Mouse (Mus musculus): ENCODE measurements around the gene Pcsk5.

Gene Pcsk5

GRCm38 (mm10) chr19:17837471-17837859 is at the start of gene Pcsk5:
Pcsk5 (minus strand) TSS chr19:17837632.
- DNase-seq = peak; percentile 38

GRCm38 (mm10) chr19:17875804-17876203 is 38.4 kb upstream of the Pcsk5 start:
- DNase-seq = no peak

DNA sequence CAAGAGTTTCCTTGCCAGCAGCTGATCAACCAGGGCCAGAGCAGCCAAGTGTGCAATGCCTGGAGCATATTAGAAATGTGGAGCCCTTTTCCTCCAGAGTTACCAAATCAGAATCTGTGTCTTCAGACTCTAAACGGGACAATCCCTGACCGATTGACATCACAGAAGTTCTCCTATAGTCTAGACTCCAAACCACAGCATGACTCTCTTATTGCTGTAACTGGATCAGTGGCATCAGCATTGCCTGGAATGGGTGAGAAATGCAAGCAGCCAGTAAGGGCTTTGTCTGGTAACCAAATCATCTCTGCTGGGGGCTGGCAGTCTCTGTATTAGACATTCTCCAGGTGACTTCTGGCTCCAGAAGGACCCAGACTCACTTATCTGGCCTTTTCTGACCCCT is 37.0 kb upstream of the Pcsk5 start:
- DNase-seq = no peak

- no peak for DNase-seq
These were observed 36.3 kb upstream of the Pcsk5 start for GRCm38 (mm10) chr19:17873755-17874154.

DNA sequence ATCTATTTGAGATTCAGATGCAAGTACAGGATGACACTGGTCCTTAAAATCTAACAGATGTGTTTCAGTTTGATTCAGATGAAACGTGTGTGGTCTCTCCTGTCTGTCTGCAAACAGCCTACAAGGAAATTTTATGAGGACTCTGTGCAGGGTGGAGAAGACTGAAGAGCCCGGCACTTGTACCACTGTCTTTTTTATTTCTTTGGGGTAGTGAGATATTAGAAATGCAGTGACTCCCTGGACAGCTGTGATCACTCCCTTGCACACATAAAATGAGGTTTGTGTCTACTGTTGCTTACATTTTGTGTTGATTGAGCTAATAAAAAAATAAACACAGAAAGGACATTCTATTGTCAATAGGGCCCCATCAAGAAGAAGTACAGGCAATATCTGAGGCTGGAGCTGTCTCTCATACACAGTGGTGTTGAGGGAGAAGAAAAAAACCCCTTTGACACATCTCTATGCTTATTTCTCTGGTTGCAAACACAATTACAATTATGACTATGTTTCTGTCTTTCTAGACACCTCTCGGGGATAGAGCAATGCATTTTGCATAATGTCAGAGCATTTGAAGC is 29.0 kb upstream of the Pcsk5 start:
- no peak for DNase-seq

DNA sequence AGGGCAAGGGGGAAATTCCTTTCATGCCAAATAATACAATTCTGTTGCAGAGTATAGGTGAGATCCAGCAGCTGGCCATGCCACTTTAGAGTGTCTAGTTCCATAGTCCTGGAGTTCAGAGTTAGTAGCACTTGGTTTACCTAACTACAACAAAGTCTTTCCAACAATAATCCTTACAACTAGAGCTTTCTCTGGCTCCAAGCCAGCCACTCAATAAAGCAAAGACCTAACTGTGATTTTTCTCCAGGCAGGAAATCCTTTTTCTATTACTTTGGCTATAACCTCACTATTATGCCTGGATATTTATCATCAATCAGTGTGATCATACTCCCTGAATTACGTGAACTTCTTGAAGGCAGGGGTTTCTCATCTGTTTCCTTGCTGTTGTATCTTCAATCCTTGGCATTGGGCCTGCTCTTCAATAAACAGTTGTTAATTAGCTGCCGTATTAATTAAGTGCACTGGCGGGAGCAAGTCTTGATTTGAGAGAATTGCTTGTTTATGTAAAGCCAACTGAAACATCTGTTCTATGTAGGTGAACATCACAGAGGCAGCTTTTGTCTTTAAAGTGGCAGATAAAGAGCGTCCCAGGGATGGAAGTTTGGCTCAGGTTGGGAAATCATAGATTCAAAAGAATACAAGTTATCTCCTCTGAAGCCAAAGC is 23.1 kb upstream of the Pcsk5 start:
- DNase-seq = no peak

DNA sequence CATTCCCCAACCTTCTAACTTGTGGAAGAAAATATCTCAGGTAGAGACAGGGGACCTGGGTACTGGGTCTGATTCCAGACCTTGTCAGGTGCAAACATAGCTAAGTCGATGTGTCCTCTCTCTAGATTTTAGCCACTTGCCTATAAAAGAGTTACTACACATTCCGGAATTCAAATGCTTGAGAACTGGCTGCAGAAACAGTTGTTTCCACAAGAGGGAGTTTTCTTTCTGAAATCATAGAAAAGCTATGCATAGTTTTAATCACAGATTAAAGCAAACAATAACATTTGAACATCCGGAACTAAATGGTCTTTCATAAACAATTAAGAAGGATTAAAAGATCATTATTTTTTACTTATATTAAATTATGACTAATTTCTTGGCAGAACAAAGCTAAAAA is 19.3 kb upstream of the Pcsk5 start:
- DNase-seq = peak; percentile 12

DNA sequence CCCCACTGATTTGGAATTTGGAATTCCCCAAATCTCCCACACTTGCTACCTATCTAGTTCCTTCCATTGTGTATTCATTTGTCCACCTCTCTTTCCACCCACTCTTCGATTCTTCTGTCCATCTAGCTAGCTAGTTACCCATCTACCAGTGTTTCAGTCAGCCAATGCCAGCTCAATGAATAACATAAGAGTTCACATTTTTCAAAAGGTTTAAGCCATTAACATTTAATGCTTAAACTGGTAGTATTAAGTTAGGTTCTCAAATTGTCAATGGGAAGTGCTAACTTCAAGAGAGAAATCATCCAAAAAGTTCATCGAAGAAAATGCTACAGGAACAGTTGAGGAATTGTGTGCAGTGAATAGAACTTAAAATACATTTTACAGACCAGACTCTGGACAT is 11.0 kb upstream of the Pcsk5 start:
- DNase-seq = no peak

DNA sequence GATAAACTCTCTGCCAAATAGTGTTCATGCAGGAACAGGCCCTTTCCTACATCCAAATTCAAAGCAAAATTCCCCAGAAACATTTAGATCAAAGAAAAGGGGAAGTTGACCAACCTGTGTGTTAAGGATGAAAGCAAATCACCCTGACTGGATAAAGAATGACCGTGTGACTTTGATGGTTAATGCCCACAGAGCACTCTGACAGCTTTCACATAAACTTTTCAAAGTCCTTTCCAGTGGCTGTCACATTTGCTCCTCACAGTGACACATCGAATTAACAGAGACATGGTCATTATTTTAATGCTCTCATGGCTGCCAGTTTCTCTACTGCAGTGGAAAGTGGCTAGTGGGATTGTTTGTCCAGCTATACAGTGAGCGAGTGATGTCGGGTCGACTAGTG is 8.5 kb upstream of the Pcsk5 start:
- DNase-seq = no peak

GRCm38 (mm10) chr19:17841586-17841985 is 4.2 kb upstream of the Pcsk5 start:
- no peak for DNase-seq

GRCm38 (mm10) chr19:17839856-17840255 is 2.4 kb upstream of the Pcsk5 start:
- DNase-seq = no peak

DNA sequence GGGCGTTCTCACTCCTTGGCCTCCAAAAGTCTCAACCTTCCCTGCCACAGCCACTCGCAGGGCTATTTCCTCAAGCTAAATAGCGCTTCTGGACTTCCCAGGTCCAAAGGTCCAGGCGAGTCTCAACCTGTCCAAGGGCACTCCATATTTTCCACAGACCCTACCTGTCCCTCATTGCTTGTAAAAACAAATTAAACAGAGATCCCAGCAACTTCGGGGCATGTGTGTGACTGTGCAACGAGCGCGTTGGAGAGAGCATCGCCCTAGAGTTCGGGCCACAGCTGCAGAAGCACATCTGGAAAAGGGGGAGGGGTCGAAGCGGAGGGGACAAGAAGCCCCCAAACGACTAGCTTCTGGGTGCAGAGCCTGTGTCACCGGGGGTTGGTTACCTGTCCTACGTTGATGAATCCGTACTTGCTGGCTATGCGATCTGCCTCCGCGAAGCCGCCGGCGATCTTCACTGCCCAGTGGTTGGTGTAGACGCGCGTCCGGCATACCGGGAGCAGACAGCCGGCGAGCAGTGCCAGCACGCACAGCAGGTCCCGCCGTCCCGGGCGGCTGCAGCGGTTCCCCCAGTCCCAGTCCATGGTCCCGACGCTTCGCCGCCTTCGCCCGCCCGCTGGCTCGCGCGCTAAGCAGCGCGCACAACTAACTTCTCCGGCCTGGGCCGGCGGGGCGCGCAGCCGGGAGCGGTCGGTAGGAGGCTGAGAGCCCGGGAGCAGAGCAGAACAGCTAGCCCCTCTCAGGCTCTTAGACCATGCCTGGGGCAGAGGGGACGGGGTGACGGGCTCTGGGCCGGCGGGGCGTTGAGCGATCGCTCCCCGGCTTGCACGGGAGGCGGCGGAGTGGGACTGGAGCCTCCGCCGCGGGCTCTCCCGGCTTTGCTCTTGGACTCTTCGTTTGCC is 614 bp downstream of the Pcsk5 start:
- peak; percentile 11 for DNase-seq

- no peak for DNase-seq
These were observed 1.5 kb downstream of the Pcsk5 start for GRCm38 (mm10) chr19:17835681-17836565.

DNA sequence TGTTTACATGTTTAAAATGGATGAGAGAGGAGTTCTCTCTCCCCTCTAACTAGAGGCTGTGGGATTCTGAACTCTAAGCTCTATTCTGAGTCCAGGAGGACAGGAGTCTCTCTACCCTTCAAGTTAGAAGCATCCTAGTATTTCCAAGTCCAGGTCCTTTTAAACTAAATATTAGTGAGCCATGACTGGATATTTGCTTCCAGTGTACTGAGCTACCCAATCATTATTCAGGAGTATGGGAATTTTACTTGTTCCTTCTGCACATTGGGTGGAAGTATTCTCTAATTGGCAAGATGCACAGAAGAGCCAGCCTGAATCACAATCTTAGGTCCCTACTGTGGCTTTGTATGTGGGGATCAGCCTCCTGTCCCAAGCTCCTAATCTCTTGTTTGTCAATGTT is 2.5 kb downstream of the Pcsk5 start:
- DNase-seq = no peak

DNA sequence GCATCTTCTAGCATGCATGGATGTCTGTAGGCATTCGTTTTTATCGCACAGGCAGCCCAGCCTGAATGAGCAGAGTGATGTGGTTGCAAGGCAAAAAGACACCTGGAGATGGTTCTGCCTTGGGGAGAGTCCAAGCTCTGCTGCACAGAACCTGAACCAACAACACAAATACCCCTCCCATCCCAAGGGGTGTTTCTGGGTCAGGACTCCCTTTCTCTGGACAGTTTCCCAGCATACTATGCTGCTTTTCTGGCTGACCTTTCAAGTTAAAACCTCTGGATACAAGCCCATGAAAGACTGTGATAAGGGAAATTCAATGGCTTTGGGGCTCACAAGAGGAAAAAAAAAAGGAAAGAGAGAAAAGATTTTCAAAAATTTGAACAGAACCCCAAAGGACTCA is 6.1 kb downstream of the Pcsk5 start:
- no peak for DNase-seq

DNA sequence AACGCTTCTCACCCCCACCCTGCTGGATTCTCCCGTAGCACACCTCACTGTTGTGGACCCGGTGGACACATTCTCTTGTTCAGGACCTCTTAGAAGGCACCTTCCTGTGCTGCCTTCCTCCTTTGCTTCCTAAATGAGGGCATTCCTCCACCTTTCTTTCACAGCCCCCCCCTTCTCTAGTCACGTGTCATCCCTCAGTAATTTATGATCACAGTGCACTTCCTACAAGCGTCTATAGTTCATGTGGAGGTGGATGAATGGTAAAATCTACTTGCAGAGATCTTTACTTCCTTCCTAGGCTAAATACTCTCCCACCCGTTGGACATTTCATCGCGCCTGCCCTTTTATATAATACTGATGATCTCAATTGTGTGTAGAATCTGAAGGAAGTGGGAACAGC is 9.0 kb downstream of the Pcsk5 start:
- no peak for DNase-seq

GRCm38 (mm10) chr19:17826694-17827093 is 10.7 kb downstream of the Pcsk5 start:
- no peak for DNase-seq

GRCm38 (mm10) chr19:17820046-17820445 is 17.4 kb downstream of the Pcsk5 start:
- no peak for DNase-seq

DNA sequence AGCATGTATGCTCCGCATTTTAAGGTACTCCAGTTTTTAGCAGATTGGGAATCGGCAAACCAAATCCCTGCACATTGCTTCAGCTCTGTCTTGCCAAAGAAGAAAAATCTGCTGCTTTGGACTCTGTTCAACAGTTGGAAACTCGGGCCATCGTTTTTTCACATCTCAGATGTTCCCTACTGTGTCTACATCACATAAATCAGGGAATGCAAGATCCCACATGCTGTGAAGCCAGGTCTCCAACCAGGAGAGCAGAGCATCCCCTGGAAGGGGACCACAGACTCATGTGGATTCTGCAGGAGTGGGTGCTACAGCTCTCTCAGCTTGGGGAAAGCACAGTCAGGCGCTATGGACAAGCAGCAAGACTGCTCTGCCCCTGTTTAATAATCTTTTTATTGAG is 18.4 kb downstream of the Pcsk5 start:
- DNase-seq = peak; percentile 49

GRCm38 (mm10) chr19:17815062-17815461 is 22.4 kb downstream of the Pcsk5 start:
- DNase-seq = no peak

DNA sequence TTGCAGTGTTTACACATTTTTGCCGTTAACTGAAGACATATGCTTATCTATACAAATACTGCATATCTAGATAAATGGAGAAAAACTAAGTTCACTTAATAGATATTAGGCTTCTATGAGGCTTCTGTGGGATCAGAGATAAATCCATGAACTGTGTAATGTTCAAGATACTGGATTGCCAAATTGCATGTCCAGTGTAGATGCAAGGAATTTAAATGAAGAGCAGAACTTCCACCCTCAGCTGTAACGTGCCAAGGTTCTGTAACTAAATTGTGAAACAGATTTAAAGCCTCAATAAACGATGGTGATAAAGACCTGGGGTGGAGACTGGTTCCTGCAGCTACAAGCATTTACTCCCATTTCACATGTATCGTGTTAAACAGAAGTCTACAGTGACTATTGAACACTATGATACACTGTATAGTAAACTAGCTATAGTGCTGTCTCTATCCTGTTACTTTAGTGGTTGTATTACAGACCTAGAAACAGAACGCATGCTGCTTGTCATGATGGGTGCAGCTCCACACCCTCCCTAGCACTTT is 23.9 kb downstream of the Pcsk5 start:
- DNase-seq = no peak

GRCm38 (mm10) chr19:17812661-17813060 is 24.8 kb downstream of the Pcsk5 start:
- no peak for DNase-seq

DNA sequence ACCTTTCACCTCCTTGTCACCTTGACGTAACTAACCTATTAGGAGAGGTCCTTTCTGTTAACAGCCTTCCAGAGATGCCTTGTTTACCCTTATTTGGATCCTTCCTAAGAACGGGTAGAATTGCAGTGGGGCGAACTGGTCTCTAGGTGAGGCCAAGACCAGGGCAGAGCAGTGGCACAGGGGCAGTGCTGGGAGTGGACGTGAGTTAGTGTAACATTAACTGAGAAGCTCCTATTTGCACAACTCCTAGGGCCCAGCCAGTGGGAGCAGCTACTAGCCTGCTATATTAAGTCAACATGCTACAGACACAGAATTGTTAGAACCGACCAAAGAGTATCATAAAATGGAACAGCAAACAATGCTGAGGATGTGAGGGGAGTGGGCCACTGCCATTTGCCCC is 30.8 kb downstream of the Pcsk5 start:
- DNase-seq = no peak
